Mouse (Mus musculus) G1E-ER4 (cell line): Measurements from ENCODE around the gene Siglec1. TPM values are rescaled to one million over a fixed set of nuclear protein-coding genes. Genes with fewer than 3 reads are reported as not detected.

ENCODE experiments used
- GATA1 ChIP-seq: IDR thresholded peaks from one replicate; pipeline ENCODE4 v1.8.0; 2012; ENCODE audit warnings: low read length, inconsistent platforms
- polyA plus RNA-seq: library from polyadenylated mRNA; stranded (reverse); fragments of >175 nt; gene quantifications from 2 replicates; pipeline ENCODE4 v1.2.3, GENCODE M21; 2012

Gene Siglec1
- polyA plus RNA-seq, 1 experiment = 0.01 TPM

DNA sequence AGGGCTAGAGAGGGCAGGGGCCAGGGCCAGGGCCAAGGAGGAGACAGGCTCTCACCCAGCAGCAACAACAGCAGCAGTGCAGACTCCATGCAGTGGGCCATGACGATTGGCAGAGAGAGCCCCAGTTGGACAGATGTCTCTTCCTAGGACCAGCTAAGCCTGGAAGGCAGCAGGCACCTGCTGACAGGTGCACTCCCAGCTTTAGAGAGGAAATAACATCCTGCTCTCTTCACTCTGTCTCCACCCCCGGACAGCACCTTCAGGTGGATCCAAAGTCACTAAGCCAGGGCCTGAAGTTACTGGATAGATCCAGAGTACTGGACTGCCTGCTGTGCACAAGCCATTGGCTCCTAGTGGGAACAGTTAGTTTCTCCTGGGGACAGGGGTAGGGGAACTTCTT, 43.6 kb downstream of the Siglec1 start, which contains the start of gene Gfra4:
Gene Gfra4 (minus strand): TSS at position 101 of the 400 bp plus-strand sequence.
- no peak for TF ChIP-seq GATA1

- TF ChIP-seq GATA1 = no peak
Observed at GRCm38 (mm10) chr2:131040854-131041825, 45.4 kb downstream of the Siglec1 start.

- no peak for TF ChIP-seq GATA1
Observed at GRCm38 (mm10) chr2:131038675-131039074, 47.9 kb downstream of the Siglec1 start.

DNA sequence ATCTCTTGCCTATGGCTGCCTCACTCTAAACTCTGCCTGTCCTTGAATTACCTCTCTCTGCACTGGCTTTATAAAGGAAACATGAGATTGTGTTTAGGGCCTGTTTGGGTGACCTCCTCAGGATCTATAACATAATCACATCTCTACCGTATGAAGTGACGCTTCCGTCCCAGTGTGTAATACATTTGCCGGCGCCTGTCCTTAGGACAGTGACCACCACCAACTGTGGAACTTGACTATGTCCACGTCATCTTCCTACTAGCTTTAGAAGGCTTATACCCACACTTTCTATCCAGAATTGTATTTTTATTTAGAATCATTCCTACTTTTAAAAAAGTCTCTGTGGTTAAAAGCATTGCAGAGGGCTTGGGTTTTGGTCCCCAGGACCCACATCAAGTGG, 48.4 kb downstream of the Siglec1 start:
- no peak for TF ChIP-seq GATA1

- TF ChIP-seq GATA1 = no peak
Observed at GRCm38 (mm10) chr2:131037226-131037990, 49.2 kb downstream of the Siglec1 start.

GRCm38 (mm10) chr2:131036757-131037156, 49.8 kb downstream of the Siglec1 start:
- TF ChIP-seq GATA1 = no peak

DNA sequence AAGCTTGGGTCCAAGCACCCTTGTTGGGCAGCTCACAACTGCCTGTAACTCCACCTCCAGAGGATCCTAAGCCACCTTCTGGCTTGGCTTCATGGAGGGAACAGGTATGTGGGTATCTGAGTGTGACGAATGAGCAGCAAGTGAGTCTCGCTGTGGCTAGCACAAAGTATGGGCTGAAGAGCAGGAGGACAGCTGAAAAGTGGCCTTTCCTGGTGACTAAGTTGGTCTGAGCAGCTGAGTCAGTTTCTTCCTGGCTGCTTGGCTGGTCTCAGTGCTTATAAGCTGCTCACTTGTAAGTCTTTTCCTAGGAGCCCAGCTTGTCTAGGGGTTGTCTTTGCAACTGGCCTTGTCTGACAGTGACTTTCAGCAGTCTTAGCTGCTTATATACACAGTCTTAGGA, 50.2 kb downstream of the Siglec1 start:
- TF ChIP-seq GATA1 = no peak

DNA sequence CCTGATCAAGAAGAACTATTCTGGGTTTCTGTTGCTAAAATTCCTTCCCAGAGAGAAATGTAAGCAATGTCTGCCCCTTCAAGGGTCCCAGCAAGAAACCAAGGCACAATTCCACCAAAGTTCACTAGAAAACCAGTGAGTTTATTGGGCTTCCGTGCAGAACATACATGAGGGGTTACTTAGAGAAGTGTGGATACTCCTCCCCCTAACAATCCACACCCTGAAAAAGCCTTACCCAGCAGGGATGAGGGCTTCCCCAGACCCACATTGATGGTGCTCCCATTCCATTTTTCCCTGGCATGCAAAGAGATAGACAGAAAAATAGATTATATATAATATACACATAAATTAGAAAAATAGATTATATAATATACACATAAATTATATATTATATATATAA, 55.6 kb downstream of the Siglec1 start:
- no peak for TF ChIP-seq GATA1

- no peak for TF ChIP-seq GATA1
Observed at GRCm38 (mm10) chr2:131030561-131030960, 56.0 kb downstream of the Siglec1 start.

DNA sequence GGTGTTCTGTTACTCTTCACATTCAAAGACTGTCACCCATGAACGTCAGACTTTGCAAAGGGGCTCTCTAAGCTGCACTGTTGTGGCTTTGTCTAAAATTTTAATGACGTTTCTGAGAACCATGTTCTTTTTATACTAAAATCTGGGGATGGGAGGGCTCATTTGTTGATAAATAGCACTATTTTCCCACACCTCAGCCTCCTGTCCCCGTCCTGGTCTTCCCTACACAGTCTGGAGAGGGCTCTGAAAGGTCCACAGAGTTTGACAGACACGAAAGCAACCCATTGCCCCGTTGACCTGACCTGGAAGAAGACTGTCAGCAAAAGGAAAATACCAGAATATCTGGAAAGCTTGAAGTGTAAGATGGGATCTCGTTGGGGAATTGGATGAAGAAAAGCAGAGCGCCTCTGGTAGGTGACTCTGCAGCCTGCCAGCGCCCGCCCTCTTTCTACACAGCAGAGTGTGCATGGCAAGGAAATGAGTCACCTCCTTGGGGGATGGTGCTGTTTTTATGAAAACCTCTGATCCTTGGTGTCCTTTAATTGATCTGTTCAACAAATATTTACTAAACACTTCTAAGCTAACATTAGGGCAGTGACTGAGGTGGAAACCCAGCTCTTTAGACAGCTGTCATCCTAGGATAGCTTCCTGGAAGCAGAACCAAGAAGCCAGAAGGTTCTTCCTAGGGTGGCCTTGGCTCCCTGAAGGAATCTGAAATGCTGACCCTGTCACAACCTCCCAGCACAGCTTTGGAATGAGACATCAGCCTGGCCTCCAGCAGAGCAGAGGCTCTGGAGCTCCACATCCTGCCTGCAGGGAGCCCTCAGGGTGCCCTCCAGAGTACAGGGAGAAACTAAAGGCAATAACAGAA, 57.3 kb downstream of the Siglec1 start:
- TF ChIP-seq GATA1 = no peak

- no peak for TF ChIP-seq GATA1
Observed at GRCm38 (mm10) chr2:131026941-131027340, 59.6 kb downstream of the Siglec1 start.

GRCm38 (mm10) chr2:131025230-131025629, 61.3 kb downstream of the Siglec1 start:
- TF ChIP-seq GATA1 = no peak

Other genes starting within 250 kb of the Siglec1 start
- gene 4930402H24Rik, start 180.4 kb downstream of the Siglec1 start, polyA plus RNA-seq = 3.3 and 5.2 TPM in 2 replicates
- gene Atrn, start 180.3 kb downstream of the Siglec1 start, polyA plus RNA-seq = 2.4 and 2.8 TPM in 2 replicates
- not detected in 2 replicates for gene Gfra4, start 43.7 kb downstream of the Siglec1 start, polyA plus RNA-seq
- not detected in 2 replicates for gene Adam33, start 23.0 kb downstream of the Siglec1 start, polyA plus RNA-seq
- 7.8 and 9.9 TPM in 2 replicates for gene Hspa12b, start 40.5 kb upstream of the Siglec1 start, polyA plus RNA-seq
- not detected in 2 replicates for gene Gm11037, start 46.7 kb upstream of the Siglec1 start, polyA plus RNA-seq
- gene 1700037H04Rik, start 73.3 kb upstream of the Siglec1 start, polyA plus RNA-seq = 208 and 285 TPM in 2 replicates
- gene Cenpb, start 93.3 kb upstream of the Siglec1 start, polyA plus RNA-seq = 77.0 and 84.2 TPM in 2 replicates
- 11.2 and 13.4 TPM in 2 replicates for gene Cdc25b, start 100.2 kb upstream of the Siglec1 start, polyA plus RNA-seq
- 1.3 and 1.6 TPM in 2 replicates for gene Spef1, start 100.5 kb upstream of the Siglec1 start, polyA plus RNA-seq
- gene Ap5s1, start 120.3 kb upstream of the Siglec1 start, polyA plus RNA-seq = 1.7 and 6.7 TPM in 2 replicates
- gene Mavs, start 147.3 kb upstream of the Siglec1 start, polyA plus RNA-seq = 7.8 and 18.4 TPM in 2 replicates
- 19.7 and 31.2 TPM in 2 replicates for gene Pank2, start 175.7 kb upstream of the Siglec1 start, polyA plus RNA-seq